Mouse (Mus musculus) E14TG2a.4 (cell line): ENCODE data around the gene Def8.

Experiments
- CTCF ChIP-seq: conservative IDR thresholded peaks from 2 replicates; pipeline ENCODE4 v1.5.1; 2014; ENCODE audit warnings: low read length
- NANOG ChIP-seq: IDR thresholded peaks from 2 replicates; pipeline ENCODE4 v1.6.1; 2014; ENCODE audit warnings: borderline replicate concordance, low read length, mixed read lengths
- POU5F1 ChIP-seq: IDR thresholded peaks from 2 replicates; pipeline ENCODE4 v1.6.1; 2014; ENCODE audit warnings: low read length, borderline replicate concordance

GRCm38 (mm10) chr8:123428343-123428893 lies 5.1 kb downstream of the Def8 start:
- TF ChIP-seq CTCF (no peak), POU5F1 (no peak), NANOG (no peak)
